Mouse (Mus musculus): ENCODE results near the gene Hsdl1.

The Hsdl1 gene

GRCm38 (mm10) chr8:119531397-119531796 is 43.6 kb downstream of the Hsdl1 start:
- DNase-seq (ENCODE audit: low spot score in 2 of 2), result no peak

GRCm38 (mm10) chr8:119530937-119531336 is 44.0 kb downstream of the Hsdl1 start:
- no peak for DNase-seq (ENCODE audit: low spot score in 2 of 2)

- no peak for DNase-seq (ENCODE audit: low spot score in 2 of 2)
Observed at GRCm38 (mm10) chr8:119528762-119529161, 46.2 kb downstream of the Hsdl1 start.

GRCm38 (mm10) chr8:119520102-119520501 is 54.9 kb downstream of the Hsdl1 start:
- no peak for DNase-seq (ENCODE audit: low spot score in 2 of 2)

- no peak for DNase-seq (ENCODE audit: low spot score in 2 of 2)
Observed at GRCm38 (mm10) chr8:119516674-119517073, 58.3 kb downstream of the Hsdl1 start.

- DNase-seq (ENCODE audit: low spot score in 2 of 2), result no peak
Observed at GRCm38 (mm10) chr8:119515767-119516166, 59.2 kb downstream of the Hsdl1 start.

- no peak for DNase-seq (ENCODE audit: low spot score in 2 of 2)
Observed at GRCm38 (mm10) chr8:119514940-119515339, 60.0 kb downstream of the Hsdl1 start.

- DNase-seq (ENCODE audit: low spot score in 2 of 2), result no peak
Observed at GRCm38 (mm10) chr8:119513405-119513804, 61.6 kb downstream of the Hsdl1 start.

Measured in natural killer cell, adult 2 months (primary cell).